Mouse (Mus musculus): ENCODE measurements at regions not wholly inside any gene's neighbourhood (a gene's known extent, or its start where the extent isn't known, plus 50 kb on each side); places are given as distances from the start of the nearest gene placed in this dataset.

- H3K9ac ChIP-seq (ENCODE audit: low read length), result no peak overlapping the region
- WGBS, result 42% methylated on average over 5 of the region's 5 CpGs
- no peaks in the 10 kb centered on the region for H3K9me3 ChIP-seq (ENCODE audit: control insufficient read depth, low read length)
- H3K4me1 ChIP-seq (ENCODE audit: control insufficient read depth in 2 of 2, insufficient read depth in 2 of 2, low read length in 2 of 2), result peaks cover 15 to 30% of the 10 kb centered on the region in 2 experiments
- H3K4me3 ChIP-seq (ENCODE audit: control insufficient read depth in 1 of 2, insufficient read depth in 1 of 2, low read depth in 1 of 2, low read length in 2 of 2), result no peak overlapping the region
- H3K4me2 ChIP-seq (ENCODE audit: low read length), result no peak overlapping the region
- no peaks in the 10 kb centered on the region for H3K27me3 ChIP-seq (ENCODE audit: control insufficient read depth, insufficient read depth, low read length)
- H3K36me3 ChIP-seq (ENCODE audit: control insufficient read depth, insufficient read depth, low read length), result no peaks in the 10 kb centered on the region
- ATAC-seq (ENCODE audit: insufficient number of reproducible peaks, insufficient read depth, low FRiP score, low read depth), result no peak
- H3K27ac ChIP-seq (replicated peaks in 1 of 2; ENCODE audit: control insufficient read depth in 1 of 2, insufficient read depth in 1 of 2, low read depth in 2 of 2, low read length in 2 of 2), result no peak overlapping the region
These were observed 69.5 kb downstream of the Lao1 start for GRCm38 (mm10) chr4:119030865-119031264.

GRCm38 (mm10) chr4:119033006-119033405 is 71.6 kb downstream of the Lao1 start:
- no peak overlapping the region for H3K4me2 ChIP-seq (ENCODE audit: low read length)
- H3K9me3 ChIP-seq (ENCODE audit: control insufficient read depth, low read length), result no peaks in the 10 kb centered on the region
- no peaks in the 10 kb centered on the region for H3K27me3 ChIP-seq (ENCODE audit: control insufficient read depth, insufficient read depth, low read length)
- no peak for ATAC-seq (ENCODE audit: insufficient number of reproducible peaks, insufficient read depth, low FRiP score, low read depth)
- peaks cover 13 to 28% of the 10 kb centered on the region in 2 experiments for H3K4me1 ChIP-seq (ENCODE audit: control insufficient read depth in 2 of 2, insufficient read depth in 2 of 2, low read length in 2 of 2)
- H3K4me3 ChIP-seq (ENCODE audit: control insufficient read depth in 1 of 2, insufficient read depth in 1 of 2, low read depth in 1 of 2, low read length in 2 of 2), result no peak overlapping the region
- H3K36me3 ChIP-seq (ENCODE audit: control insufficient read depth, insufficient read depth, low read length), result no peaks in the 10 kb centered on the region
- 69% methylated on average over 4 of the region's 4 CpGs for WGBS
- H3K27ac ChIP-seq (replicated peaks in 1 of 2; ENCODE audit: control insufficient read depth in 1 of 2, insufficient read depth in 1 of 2, low read depth in 2 of 2, low read length in 2 of 2), result no peak overlapping the region
- H3K9ac ChIP-seq (ENCODE audit: low read length), result no peak overlapping the region

- Histone ChIP-seq H3K27ac (replicated peaks in 1 of 2; ENCODE audit: control insufficient read depth in 1 of 2, insufficient read depth in 1 of 2, low read depth in 2 of 2, low read length in 2 of 2) (no peak overlapping the region), H3K4me3 (ENCODE audit: control insufficient read depth in 1 of 2, insufficient read depth in 1 of 2, low read depth in 1 of 2, low read length in 2 of 2) (no peak overlapping the region), H3K27me3 (ENCODE audit: control insufficient read depth, insufficient read depth, low read length) (no peaks in the 10 kb centered on the region), H3K9me3 (ENCODE audit: control insufficient read depth, low read length) (no peaks in the 10 kb centered on the region), H3K36me3 (ENCODE audit: control insufficient read depth, insufficient read depth, low read length) (no peaks in the 10 kb centered on the region), H3K4me2 (ENCODE audit: low read length) (no peak overlapping the region), H3K4me1 (ENCODE audit: control insufficient read depth in 2 of 2, insufficient read depth in 2 of 2, low read length in 2 of 2) (peaks cover 0 to 1% of the 10 kb centered on the region in 2 experiments; a peak in 1 of 4 replicates), H3K9ac (ENCODE audit: low read length) (no peak overlapping the region)
- ATAC-seq (ENCODE audit: insufficient number of reproducible peaks, insufficient read depth, low FRiP score, low read depth), result no peak
- 35% methylated on average over 5 of the region's 5 CpGs for WGBS
These were observed 71.9 kb upstream of the Slc2a1 start for GRCm38 (mm10) chr4:119036582-119036981.

GRCm38 (mm10) chr4:119040041-119040440 is 68.5 kb upstream of the Slc2a1 start:
- WGBS, result 91% methylated on average over 6 of the region's 6 CpGs
- Histone ChIP-seq H3K9ac (ENCODE audit: low read length) (no peak overlapping the region), H3K9me3 (ENCODE audit: control insufficient read depth, low read length) (no peaks in the 10 kb centered on the region), H3K4me3 (ENCODE audit: control insufficient read depth in 1 of 2, insufficient read depth in 1 of 2, low read depth in 1 of 2, low read length in 2 of 2) (no peak overlapping the region), H3K4me1 (ENCODE audit: control insufficient read depth in 2 of 2, insufficient read depth in 2 of 2, low read length in 2 of 2) (peaks cover 3 to 8% of the 10 kb centered on the region in 2 experiments; a peak in 3 of 4 replicates), H3K4me2 (ENCODE audit: low read length) (no peak overlapping the region), H3K36me3 (ENCODE audit: control insufficient read depth, insufficient read depth, low read length) (no peaks in the 10 kb centered on the region), H3K27ac (replicated peaks in 1 of 2; ENCODE audit: control insufficient read depth in 1 of 2, insufficient read depth in 1 of 2, low read depth in 2 of 2, low read length in 2 of 2) (no peak overlapping the region), H3K27me3 (ENCODE audit: control insufficient read depth, insufficient read depth, low read length) (no peaks in the 10 kb centered on the region)
- no peak for ATAC-seq (ENCODE audit: insufficient number of reproducible peaks, insufficient read depth, low FRiP score, low read depth)

- WGBS, result 34% methylated on average over 6 of the region's 6 CpGs
- H3K27ac ChIP-seq (replicated peaks in 1 of 2; ENCODE audit: control insufficient read depth in 1 of 2, insufficient read depth in 1 of 2, low read depth in 2 of 2, low read length in 2 of 2), result no peak overlapping the region
- peaks cover 3 to 13% of the 10 kb centered on the region in 2 experiments; a peak in 3 of 4 replicates for H3K4me1 ChIP-seq (ENCODE audit: control insufficient read depth in 2 of 2, insufficient read depth in 2 of 2, low read length in 2 of 2)
- no peaks in the 10 kb centered on the region for H3K9me3 ChIP-seq (ENCODE audit: control insufficient read depth, low read length)
- H3K4me3 ChIP-seq (ENCODE audit: control insufficient read depth in 1 of 2, insufficient read depth in 1 of 2, low read depth in 1 of 2, low read length in 2 of 2), result no peak overlapping the region
- no peak overlapping the region for H3K9ac ChIP-seq (ENCODE audit: low read length)
- no peak overlapping the region for H3K4me2 ChIP-seq (ENCODE audit: low read length)
- H3K36me3 ChIP-seq (ENCODE audit: control insufficient read depth, insufficient read depth, low read length), result no peaks in the 10 kb centered on the region
- no peak for ATAC-seq (ENCODE audit: insufficient number of reproducible peaks, insufficient read depth, low FRiP score, low read depth)
- no peaks in the 10 kb centered on the region for H3K27me3 ChIP-seq (ENCODE audit: control insufficient read depth, insufficient read depth, low read length)
These were observed 66.9 kb upstream of the Slc2a1 start for GRCm38 (mm10) chr4:119041616-119042015.

- Histone ChIP-seq H3K27ac (replicated peaks in 1 of 2; ENCODE audit: control insufficient read depth in 1 of 2, insufficient read depth in 1 of 2, low read depth in 2 of 2, low read length in 2 of 2) (no peak overlapping the region), H3K9ac (ENCODE audit: low read length) (no peak overlapping the region), H3K4me3 (ENCODE audit: control insufficient read depth in 1 of 2, insufficient read depth in 1 of 2, low read depth in 1 of 2, low read length in 2 of 2) (no peak overlapping the region)
These were observed 64.4 kb upstream of the Slc2a1 start for GRCm38 (mm10) chr4:119044005-119044677.

GRCm38 (mm10) chr4:119044836-119045235 is 63.7 kb upstream of the Slc2a1 start:
- no peak for ATAC-seq (ENCODE audit: insufficient number of reproducible peaks, insufficient read depth, low FRiP score, low read depth)
- Histone ChIP-seq H3K4me2 (ENCODE audit: low read length) (no peak overlapping the region), H3K9me3 (ENCODE audit: control insufficient read depth, low read length) (no peaks in the 10 kb centered on the region), H3K4me3 (ENCODE audit: control insufficient read depth in 1 of 2, insufficient read depth in 1 of 2, low read depth in 1 of 2, low read length in 2 of 2) (no peak overlapping the region), H3K9ac (ENCODE audit: low read length) (no peak overlapping the region), H3K4me1 (ENCODE audit: control insufficient read depth in 2 of 2, insufficient read depth in 2 of 2, low read length in 2 of 2) (peaks cover 3 to 13% of the 10 kb centered on the region in 2 experiments; a peak in 3 of 4 replicates), H3K36me3 (ENCODE audit: control insufficient read depth, insufficient read depth, low read length) (no peaks in the 10 kb centered on the region), H3K27ac (replicated peaks in 1 of 2; ENCODE audit: control insufficient read depth in 1 of 2, insufficient read depth in 1 of 2, low read depth in 2 of 2, low read length in 2 of 2) (no peak overlapping the region), H3K27me3 (ENCODE audit: control insufficient read depth, insufficient read depth, low read length) (no peaks in the 10 kb centered on the region)
- WGBS, result 89% methylated on average over 13 of the region's 13 CpGs

More at GRCm38 (mm10) chr4:119044005-119044677, 64.4 kb upstream of the Slc2a1 start:
- no peak overlapping the region for H3K4me2 ChIP-seq (ENCODE audit: low read length)
- WGBS, result 58% methylated on average over 19 of the region's 19 CpGs
- H3K4me1 ChIP-seq (ENCODE audit: control insufficient read depth in 2 of 2, insufficient read depth in 2 of 2, low read length in 2 of 2), result peaks cover 3 to 13% of the 10 kb centered on the region in 2 experiments; a peak in 3 of 4 replicates
- no peak for ATAC-seq (ENCODE audit: insufficient number of reproducible peaks, insufficient read depth, low FRiP score, low read depth)
- H3K9me3 ChIP-seq (ENCODE audit: control insufficient read depth, low read length), result no peaks in the 10 kb centered on the region
- H3K27me3 ChIP-seq (ENCODE audit: control insufficient read depth, insufficient read depth, low read length), result no peaks in the 10 kb centered on the region
- no peaks in the 10 kb centered on the region for H3K36me3 ChIP-seq (ENCODE audit: control insufficient read depth, insufficient read depth, low read length)

All from heart, embryonic 14.5 days (tissue).